Mouse (Mus musculus) adrenal gland, postnatal 4 days (tissue): ENCODE measurements around the gene Ddx49. TPM values are rescaled to one million over a fixed set of nuclear protein-coding genes. Genes with fewer than 3 reads are reported as not detected.

Experiments used
- DNase-seq, 2 experiments: peaks; one replicate each; pipeline ENCODE4 v3.0.0; 2021 to 2022; ENCODE audit warnings: low spot score in 2 of 2, mixed read lengths in 2 of 2
- total RNA-seq, 2 experiments: library from RNA; stranded (reverse); gene quantifications; 2 replicates each; pipeline ENCODE4 v1.2.3; 2021

Ddx49 gene
- total RNA-seq, 2 experiments from 2014 or later, result 83.3 to 86.8 TPM

DNA sequence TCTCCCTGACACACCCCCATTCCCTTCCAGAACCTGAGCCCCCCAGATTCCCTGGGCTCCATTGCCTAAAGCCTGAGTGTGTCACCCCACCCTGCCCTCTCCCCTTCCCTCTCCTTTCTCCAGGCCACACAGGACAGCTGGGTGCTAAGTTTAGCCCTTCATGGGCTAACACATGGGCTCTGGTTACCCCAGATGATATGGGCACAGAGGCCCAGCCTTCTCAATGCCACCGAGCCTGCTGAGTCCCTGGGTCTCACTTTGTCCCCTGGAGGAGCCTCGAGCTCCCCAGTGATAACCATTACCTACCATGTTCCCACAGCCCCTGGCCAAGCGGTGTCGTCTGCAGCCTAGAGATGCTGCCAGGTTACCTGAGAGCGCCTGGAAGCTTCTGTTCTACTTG, 15.6 kb upstream of the Ddx49 start:
- no peak for DNase-seq

- no peak for DNase-seq
These were observed 14.5 kb upstream of the Ddx49 start for GRCm38 (mm10) chr8:70316511-70317504.

DNA sequence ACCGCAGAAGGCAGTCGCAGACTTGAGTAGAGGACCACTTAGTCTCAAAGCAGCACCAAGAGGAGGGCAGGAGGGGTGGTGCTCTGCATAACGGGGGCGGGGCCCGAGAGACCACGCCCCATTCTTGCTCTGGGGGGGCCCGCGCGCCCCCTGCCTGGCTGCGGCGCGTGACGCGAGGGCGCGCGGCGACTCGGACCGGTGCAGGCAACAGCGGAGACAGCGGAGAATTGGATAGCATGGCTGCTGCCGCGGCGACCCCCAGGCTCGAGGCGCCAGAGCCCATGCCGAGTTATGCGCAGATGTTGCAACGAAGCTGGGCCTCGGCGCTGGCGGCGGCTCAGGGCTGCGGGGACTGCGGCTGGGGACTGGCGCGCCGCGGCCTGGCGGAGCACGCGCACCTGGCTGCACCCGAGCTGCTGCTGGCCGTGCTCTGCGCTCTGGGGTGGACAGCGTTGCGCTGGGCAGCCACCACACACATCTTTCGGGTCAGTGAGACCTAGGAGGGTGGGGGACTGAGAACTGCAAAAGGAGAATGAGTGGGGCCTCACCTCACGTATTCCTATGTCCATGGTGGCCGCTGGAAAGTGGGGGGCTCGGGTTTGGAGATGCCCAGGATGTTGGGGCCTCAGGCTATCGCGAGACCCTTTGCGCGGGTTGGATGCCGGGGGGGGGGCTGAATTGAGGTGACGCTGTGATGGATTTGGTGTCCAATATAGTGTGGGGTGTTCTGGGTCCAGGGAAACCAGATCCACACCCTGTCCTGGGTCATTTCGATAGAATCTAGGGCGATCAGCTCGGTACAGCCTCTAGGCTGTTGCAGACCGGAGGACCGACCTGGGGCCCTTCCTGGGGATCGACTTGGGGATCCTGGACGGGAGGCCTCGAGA, 13.6 kb upstream of the Ddx49 start, which contains the start of gene Cers1:
Gene Cers1, plus strand, starts transcription at position 152 of the 887 bp plus-strand sequence.
- peak in 1 of 2 experiments; percentile 44 for DNase-seq

DNA sequence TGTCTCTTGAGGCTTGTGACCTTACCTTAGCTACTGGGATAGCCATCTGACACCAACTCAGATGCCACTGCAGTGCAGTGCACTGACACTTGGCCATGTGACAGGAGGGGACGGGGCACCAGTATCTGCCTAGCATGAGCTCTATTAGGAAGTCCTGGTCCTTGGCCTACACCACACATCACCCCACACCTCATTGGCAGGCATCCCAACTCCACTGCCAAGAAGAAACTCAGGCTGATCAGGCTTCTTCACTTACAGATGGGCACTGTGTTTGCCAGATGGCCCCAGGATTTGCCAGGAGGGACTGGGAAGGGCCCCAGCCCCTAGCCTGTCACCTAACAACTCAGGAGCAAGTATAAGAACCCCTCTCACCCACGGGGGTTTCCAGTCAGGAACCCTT, 11.1 kb upstream of the Ddx49 start:
- DNase-seq, result no peak

DNA sequence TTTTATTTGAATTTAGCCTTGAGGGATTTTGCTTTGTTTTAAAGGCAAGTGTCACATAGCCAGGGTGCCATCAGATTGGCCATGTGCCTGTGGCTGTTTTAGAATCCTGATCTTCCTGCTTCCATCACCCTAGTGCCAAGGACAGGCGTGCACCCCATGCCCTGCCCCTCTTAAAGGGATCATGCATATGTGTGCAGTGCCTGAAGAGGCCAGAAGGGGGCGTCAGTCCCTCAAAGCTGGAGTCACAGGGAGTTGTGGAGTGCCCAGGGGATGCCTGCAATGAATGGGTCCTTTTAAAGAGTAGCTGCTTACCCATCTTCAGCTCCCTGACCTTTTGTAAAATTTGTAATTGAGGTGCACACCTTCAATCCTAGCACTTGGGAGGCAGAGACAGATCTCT, 7.0 kb upstream of the Ddx49 start:
- DNase-seq, result no peak

DNA sequence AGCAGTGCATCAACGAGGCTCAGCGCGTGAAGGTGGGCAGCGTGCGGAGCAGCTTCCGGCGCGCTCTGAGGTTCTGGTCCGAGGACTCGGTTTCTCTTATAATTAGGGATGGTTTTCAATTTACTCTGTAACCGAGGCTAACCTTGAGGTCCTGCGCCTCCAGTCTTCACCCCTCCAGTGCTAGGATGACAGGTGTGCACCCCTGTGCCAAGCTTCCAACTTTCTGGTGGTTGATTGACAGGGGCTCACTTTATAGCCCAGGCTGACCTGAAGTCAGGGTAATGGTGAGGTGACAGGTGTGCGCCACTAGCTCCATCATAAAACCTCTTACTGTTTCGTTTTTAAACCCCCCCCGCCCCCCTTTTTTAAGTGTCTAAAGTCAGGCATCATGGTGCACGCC, 612 bp upstream of the Ddx49 start:
- no peak for DNase-seq

DNA sequence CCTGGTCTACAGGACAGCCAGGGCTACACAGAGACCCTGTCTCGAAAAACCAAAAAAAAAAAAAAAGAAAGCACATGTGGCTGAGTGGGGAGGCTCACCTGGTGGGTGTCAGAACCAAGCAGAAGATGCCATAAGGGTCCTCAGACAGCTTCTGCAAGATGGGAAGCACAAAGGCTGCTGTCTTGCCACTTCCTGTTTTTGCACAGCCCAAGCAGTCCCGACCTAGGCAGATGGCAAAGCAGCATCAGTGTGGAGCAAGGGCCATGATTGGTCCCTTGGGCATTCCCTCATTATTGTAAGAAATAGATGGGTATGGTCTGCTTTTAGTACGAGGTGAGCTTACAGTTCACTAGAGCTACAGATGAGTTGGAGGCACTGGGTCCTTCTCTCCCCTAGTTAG, 1.4 kb downstream of the Ddx49 start:
- DNase-seq, result no peak

DNA sequence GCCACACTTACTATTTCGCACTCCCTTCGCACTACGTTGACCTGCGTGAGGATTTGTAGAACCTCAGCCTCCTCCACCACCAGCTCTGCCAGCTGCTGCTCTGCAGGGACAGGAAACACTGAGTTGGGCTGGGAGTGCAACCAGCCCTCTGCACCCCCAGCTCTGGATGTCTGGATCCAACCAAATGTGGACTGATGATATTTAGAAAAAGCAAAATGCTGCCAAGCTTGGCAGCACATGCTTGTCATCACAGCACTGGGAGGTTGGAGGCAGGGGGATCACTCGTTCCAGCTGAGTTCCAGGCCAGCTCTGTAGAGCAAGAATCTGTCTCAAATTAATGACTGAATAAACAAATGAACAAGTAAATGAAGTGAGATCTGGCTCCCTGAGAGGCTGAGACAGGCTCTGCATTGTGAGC, 8.3 kb downstream of the Ddx49 start:
- no peak for DNase-seq

DNA sequence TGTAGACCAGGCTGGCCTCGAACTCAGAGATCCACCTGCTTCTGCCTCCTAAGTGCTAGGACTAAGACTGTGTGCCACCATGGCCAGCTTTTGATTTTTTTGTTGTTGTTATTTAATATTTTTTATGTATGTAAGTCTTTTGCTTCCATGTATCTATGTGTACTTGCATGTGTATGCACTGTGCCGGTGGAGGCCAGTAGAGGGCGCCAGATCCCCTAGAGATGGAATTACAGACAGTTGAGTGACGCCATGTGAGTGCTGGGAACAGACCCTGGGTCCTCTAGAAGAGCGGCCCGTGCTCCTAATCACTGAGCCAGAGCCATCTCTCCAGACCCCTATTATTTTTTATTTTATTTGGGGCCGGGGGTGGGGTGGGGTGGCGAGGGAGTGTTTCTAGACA, 15.6 kb downstream of the Ddx49 start:
- no peak for DNase-seq

DNA sequence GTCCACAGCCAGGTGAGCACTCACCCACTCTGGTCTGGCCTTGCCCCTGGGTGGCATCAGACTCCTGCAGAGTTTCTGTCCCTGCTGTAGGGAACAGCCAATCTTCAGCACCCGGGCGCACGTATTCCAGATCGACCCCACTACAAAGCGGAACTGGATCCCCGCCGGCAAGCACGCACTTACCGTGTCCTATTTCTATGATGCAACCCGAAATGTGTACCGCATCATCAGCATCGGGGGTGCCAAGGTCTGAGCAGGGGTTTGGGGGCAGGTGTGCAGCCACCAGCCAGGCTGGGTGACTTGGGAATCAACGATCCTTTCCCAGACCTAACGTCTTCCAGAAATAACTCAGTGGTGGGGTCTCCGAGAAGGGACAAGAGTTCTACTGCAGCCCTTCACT, 17.0 kb downstream of the Ddx49 start:
- no peak for DNase-seq

- no peak for DNase-seq
These were observed 17.9 kb downstream of the Ddx49 start for GRCm38 (mm10) chr8:70284421-70284820.

GRCm38 (mm10) chr8:70283136-70284077, 18.9 kb downstream of the Ddx49 start:
- DNase-seq, result no peak

- DNase-seq, result peak; percentile 74 to 86
These were observed 19.6 kb downstream of the Ddx49 start, which contains the start of gene Homer3 for GRCm38 (mm10) chr8:70282603-70283135. Homer3 (plus strand) TSS chr8:70282827.

DNA sequence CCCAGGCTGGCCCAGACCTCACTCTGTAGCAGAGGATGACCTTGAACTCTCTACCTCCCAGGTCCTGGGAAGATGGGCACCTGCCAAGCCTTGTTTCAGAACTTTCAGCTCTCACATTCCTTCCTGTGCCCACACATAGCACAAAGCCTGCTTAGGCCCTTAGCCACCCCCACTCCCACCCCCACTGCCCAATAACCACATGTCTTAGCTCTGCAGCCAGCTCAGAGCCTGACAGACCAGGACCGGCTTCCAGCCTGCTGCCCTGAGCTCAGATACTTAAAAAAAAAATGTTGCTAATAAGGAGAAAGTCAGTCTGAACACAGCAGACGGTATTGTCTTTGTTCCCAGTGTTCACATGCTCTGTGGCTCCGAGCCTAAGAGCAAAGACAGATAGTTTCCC, 21.3 kb downstream of the Ddx49 start:
- no peak for DNase-seq

DNA sequence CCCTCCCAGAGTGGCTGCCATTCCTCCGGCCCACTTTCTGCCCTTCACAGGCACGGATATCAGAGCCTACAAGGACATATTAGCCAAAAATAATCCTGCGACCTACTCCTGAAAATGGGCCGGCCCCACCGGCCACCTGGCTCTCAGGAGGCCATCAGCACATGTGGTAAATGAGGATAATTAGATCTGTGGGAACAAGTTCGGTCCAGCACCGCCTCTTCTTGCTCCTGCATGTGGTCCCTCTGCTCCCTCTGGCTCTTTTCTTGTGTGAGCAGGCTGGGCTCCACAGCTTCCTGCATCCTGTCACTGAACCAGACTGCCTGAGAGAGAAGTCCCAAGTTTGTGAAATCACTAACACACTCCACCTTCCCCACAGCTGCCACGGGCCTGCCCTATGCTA, 23.0 kb downstream of the Ddx49 start:
- no peak for DNase-seq

DNA sequence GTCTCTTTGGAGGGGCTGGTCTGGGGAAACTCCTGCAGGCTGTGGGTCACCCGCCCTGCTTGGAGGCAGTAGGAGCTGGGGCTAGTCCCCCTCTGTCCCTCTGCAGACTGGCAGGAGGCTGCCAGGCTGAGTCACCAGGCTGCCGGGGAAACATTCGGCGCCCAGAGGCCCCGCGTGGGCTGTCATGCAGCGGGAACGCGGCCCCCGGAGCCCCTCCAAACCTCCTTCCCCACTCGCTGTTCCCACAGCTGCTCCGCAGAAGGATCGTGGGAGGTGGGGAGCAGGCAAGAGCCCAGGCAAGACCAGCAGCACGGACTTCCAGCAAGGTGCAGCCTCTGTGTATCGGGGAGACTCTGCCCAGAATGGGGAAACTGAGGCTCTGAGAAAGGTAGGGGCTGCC, 24.1 kb downstream of the Ddx49 start:
- DNase-seq, result no peak

DNA sequence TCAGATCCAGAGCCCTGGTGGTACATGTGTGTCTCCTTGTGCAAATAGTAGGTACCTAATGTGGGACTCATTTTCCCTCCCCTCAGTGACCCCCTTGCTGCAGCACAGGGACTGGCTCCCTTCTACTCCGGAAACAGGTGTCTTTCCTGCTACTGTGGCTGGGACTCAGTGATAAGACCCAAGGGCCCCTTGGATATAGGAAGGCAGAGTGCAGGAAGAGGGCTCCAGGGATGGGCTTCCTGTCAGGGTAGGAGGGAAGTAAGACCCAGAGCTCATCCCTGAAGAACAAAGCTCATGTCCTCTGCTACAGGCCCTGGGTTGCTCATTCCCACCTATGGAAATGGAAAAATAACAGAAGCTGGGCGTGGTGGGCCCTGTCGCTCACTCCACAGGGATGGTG, 25.8 kb downstream of the Ddx49 start:
- DNase-seq, result no peak

GRCm38 (mm10) chr8:70274350-70274749, 27.9 kb downstream of the Ddx49 start:
- DNase-seq, result no peak

GRCm38 (mm10) chr8:70272949-70273348, 29.3 kb downstream of the Ddx49 start:
- no peak for DNase-seq

DNA sequence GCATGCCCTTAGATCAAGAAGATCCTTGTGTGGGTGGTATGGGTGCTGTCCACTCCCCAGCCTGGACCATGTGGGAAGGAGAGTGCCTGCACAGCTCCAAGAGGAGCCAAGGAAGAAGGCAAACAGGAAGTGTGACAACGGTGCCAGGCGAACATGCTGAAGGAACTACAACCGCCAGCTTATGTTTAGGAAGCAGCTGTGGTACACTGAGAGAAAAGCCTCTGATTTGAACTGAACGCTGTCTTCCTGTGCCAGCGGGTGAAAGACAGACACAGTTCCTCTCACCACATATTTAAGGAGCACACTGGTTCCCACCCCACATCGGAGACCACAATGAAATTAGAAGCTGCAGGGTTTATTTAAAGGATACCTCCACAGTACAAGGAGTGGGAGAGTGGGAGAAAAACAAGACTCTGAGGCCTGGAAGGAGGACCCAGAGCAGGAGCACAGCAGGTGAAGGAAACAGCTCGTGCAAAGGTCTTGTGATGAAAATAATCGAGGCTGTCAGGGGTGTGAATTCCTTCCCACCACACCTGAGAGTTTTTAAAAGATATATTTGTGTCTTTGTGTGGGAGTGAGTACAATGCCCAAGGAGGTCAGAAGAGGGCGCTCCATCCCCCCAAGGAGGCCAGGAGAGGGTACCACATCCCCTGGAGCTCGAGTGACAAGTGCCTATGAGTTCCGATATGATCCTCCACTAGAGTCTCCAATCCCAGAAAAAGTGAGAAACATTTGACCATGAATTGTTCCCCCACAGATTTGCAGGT, 33.3 kb downstream of the Ddx49 start:
- DNase-seq, result no peak
